Mouse (Mus musculus): ENCODE measurements around the gene Klf13.

The Klf13 gene

DNA sequence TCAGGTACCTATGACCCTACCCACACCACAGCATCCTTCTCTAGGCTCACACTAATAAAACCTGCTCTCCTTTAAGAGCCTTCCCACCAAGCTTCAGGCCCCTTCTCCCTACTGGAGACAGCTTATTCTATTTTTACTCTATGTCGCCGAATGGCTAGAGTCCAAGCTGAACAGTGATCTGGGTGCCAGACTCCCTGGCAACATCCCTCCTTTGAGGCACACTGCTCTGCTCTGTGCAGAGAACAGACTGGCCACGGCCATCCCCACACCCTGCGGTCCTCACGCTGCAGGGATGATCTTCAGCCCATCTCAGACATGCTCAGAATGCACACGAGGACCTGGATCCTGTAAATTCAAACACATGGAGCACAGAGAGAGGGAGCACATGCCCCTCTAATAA, 59.1 kb downstream of the Klf13 start:
- no peak for DNase-seq

DNA sequence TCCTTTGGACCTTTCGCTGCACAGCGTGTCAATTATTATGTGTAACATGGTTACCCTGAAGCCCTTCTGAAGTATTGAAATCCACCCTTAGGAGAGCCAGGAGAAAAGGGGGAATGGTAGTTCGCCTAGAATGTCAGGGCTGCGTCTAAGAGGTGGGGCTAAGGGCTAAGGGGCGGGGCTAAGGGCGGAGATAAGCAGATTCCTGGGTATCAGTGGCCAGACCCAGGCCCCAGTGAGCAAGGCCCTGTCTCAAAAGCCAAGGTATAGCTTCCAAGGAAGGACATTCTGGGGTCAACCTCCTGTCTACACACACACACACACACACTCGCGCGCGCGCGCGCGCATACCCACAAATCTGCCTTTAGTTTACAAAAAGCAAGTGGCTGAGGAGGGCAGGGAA, 61.1 kb downstream of the Klf13 start:
- no peak for DNase-seq

- DNase-seq, result no peak
Observed at GRCm38 (mm10) chr7:63876640-63877039, 62.1 kb downstream of the Klf13 start.

GRCm38 (mm10) chr7:63875686-63876085, 63.0 kb downstream of the Klf13 start:
- no peak for DNase-seq

- DNase-seq, result no peak
Observed at GRCm38 (mm10) chr7:63873880-63874279, 64.8 kb downstream of the Klf13 start.

GRCm38 (mm10) chr7:63871698-63872097, 67.0 kb downstream of the Klf13 start:
- no peak for DNase-seq

- DNase-seq, result no peak
Observed at GRCm38 (mm10) chr7:63868356-63868918, 70.3 kb downstream of the Klf13 start.

- DNase-seq, result no peak
Observed at GRCm38 (mm10) chr7:63865911-63866310, 72.8 kb downstream of the Klf13 start.

DNA sequence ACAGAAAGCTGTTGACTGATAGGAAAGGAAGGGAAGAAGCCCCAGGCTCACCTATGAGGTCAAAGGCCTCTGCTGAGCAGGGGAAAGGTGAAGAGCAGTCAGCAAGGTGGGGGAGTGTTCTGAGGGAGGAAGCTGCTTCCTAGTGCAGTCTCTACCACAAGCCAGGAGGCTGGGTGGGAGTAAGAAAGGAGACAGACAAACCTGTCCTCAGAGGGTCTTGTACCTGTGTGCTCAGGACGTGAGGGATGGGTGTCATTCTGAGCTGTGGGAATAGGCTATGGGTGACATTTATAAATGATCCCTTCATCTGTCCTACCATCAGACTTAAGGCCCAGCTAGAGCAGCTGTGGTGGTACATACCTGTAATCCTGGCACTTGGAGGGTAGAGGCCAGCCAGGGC, 75.7 kb downstream of the Klf13 start:
- DNase-seq, result no peak

DNA sequence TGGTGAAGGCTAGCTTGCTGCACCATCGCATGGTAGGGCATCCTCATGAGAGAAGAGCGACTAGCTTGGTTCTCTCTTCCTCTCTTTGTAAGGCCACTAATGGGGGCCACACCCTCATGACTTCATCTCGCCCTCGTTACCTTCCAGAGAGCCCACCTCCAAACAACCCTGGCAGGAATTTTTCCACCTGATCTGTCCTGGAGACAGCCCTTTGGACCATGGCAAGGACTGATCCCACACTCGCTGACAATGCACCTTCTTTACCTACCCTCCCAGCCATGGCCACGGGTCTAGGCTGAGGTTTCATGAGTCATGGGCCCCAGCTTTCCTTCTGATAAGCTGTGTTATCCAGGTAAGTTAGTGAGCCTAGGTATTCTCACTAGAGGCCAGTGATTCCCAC, 77.6 kb downstream of the Klf13 start:
- DNase-seq, result no peak

- peak; percentile 93 for DNase-seq
Observed at GRCm38 (mm10) chr7:63858571-63859152, 80.1 kb downstream of the Klf13 start.

DNA sequence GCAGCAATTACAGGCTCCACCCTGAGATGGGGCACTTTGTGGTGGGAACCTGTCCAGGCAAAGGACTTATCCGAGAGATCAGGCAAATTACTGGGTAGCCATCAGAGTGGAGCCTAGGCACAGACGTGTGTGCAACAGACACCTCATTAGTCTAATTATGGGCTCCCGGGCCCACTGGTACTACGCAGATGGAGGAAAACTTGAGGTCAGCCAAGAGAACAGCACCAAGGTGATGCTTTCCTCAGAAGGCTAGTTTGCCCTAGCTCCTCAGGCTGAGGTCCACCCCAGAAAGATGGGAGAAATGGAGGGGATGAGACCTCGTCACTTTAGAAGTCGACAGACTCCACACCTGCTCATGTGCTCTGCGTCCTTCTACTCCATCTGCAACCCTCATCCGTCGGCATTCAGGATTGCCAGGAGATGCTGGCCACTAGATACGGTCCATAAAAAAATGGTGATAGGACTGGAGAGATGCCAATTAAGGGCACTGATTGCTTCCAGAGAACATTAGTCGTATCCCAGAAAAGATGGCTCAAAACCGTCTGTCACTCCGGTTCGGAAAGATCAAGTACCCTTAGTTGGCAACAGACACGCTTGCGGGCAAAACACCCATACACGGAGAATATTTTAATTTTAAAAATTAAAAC, 80.8 kb downstream of the Klf13 start:
- no peak for DNase-seq

DNA sequence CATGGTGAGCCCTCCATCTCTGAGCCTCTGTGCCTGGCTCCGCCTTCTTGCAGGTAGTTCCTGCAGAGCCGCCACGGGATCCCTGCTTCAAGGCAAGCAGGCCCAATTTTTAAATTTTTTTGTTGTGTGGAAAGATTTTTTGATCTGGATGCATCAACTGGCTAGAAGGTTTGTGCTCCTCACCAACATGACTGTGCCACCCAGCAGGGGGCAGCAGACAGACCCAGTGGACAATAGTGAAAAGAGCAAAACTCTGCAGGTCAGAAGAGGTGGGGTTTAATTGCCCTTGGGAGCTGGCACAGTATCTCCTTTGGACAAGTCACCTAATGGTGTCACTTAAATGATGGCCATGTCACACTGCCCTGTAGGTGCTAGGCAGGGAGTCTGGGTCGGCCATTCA, 83.4 kb downstream of the Klf13 start:
- peak; percentile 87 for DNase-seq

GRCm38 (mm10) chr7:63851841-63852533, 86.7 kb downstream of the Klf13 start:
- DNase-seq, result no peak

All from thymus, postnatal 25 days (tissue).